Mouse (Mus musculus) urinary bladder, postnatal 14 days (tissue): ENCODE data around the gene Cd40.

Experiments
- DNase-seq: peaks from one replicate; pipeline ENCODE4 v3.0.0; 2021; ENCODE audit warnings: low spot score

The Cd40 gene

DNA sequence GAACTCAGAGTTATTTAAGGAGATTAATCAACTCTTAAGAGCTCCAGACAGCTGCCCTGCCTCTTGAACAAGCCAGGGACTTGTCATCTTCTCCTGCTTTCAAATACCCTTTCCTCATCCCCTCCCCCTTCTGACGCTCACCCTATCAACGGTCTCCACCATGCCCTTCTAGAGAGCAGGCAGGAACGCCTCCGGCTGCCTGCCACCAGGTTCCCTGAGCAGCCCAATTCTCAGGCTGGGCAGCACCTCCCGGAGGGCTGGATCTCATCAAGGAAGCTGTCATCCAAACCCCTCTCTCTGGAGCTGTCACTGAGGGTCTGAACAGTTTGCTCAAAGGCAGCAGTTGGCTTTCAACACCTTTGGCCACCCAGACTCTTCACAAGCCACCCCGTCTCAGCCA, 45.3 kb downstream of the Cd40 start:
- DNase-seq: no peak

DNA sequence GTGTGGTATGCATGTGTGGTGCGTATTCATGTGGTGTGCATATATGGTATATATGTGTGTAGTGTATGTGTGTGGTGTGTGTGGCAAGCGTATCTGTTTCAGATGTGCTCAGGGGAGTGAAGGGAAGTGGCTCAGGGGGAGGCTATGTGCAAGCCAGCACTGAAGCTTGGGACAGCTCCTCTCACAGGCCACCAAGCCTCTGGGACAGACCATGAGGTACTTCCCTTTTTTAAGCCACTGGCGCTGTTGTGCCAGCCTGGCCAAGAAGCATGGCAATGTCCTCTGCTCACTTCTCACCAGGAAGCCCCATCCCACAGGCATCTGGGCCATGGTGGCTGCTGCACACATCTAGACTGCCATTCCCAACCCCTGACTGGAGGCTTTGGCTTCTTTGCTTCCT, 47.5 kb downstream of the Cd40 start:
- no peak for DNase-seq

DNA sequence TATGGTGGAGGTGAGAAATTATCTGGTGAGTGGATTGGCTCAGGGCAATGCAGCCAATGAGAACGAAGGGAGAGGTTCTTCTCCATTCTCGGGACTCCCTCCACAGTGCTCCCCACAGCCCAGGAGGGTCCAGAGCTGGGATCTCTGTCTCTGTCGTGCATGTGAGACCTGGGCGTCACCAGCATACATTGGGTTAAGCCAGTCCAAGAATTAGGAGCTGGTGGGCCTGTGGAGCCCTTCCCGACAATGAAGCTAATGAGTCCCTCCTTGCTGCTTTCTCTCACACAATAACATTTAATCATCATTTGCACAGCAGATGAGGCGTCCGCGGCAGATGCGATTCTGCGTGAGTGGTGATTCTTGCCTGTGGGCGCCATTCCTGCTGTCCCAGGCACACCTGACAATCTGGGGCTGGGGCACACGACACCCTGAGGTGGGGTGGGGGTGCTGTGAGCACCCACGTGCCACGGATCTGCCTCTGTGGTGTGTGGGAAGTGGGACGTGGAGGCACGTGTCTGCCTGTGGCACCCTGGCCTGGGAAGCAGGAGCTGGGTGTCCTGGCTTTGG, 50.2 kb downstream of the Cd40 start:
- no peak for DNase-seq

DNA sequence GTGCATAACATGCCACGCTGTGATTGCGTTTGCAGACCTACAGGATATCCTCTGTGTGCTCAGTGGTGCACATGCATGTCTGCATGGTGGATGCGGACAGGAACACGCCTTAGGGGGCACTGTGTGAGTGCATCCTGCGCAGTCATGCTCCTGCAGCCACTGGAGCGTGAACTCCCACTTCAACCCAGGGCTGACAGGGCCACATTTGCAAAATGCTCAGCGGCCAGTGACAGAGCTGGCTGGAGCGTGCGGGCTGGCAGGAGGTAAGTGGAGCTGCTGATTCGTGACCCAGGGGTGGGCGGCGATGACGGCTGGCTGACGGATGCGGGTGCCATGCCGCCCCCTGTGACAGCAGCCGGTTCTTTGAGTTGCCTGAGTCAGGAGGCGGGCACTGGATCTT, 51.2 kb downstream of the Cd40 start:
- no peak for DNase-seq

DNA sequence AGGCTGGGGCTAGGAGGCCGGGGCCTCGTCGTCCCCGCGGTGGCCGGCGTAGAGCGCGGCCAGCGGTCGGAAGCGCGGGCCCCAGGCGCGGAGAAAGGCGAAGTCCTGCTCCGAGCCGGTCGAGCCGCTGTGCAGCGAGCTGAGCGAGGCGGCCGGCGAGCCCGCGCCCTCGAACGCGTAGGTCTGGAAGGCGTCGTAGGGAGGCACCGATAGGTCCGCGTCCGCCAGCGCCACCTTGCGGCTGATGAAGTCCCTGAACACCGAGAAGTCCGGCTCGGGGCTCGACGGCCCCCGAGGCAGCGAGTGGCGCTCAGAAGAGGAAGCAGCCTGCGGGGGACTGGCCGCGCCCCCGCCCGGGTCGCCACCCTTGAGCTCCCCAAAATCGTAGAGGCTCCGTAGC, 56.7 kb downstream of the Cd40 start:
- DNase-seq: peak; percentile 91

DNA sequence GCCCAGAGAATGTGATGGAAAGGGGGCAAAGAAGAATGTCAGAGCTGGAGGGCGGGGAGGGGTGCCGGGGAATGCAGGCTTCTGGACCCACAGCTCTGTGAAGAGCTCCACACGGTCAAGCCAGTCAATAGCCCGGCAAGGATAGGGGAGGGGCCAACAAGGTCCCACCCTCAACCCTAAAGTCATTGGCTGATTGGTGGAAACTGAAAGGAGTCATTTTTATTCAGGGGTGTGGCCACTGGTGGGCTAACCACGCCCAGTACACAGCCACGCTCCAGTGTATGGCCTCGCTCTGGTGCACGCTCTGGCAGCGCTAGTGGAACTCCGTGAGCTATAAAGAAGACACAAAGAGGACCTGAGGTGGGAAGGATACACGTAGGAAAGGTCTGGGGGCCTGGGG, 58.3 kb downstream of the Cd40 start:
- no peak for DNase-seq

DNA sequence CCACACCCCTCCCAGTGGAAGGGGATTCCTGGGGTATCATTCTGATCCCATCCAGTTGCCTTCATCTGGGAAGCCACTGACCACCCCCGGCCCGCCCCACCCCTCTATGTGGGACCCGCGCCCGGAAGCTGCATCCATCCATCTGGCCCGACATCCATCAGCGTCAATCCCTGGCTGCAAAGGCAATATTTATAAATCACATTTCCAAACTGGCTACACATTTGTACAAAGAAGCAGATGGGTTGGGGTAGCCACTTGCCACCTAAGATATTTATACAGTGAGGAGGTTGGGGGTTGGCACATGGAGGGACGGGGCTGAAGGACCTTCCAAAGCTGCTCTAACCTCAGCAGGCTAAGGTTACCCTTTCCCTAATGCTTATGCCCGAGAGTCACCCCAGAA, 65.3 kb downstream of the Cd40 start:
- DNase-seq: no peak

DNA sequence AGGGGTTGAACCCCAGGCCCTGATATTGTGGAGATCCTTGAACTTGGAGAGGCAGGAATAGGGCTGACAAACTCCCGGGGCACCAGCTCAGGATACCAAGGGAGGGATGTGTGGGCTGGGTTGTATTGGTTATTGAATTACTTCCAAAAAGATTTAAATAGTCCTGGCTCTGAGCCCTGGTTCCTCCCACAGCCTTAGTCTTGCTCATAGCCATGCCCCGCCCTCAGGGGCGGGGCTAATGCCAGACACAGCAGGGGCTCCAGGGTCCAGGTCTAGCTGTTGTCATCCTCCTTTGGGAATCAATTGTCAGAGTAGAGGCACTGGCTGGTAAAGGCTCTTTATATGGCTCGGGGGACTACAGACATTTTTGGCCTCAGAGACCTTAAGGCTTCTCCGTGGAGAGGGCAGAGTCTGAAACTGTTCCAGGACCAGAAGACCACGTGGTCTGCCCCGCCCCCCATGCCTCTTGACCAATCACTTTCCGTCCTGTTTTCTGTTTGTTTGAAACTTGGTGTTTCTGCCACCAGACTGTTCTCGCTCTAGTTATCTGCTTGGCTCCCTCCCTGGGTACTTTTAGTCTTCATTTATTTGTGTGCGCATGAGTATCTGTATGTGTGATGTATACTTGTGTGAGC, 65.9 kb downstream of the Cd40 start:
- DNase-seq: no peak
